Mouse (Mus musculus) embryonic facial prominence, embryonic 15.5 days (tissue): ENCODE results near the gene Mtor. TPM values are rescaled to one million over a fixed set of nuclear protein-coding genes. Genes with fewer than 3 reads are reported as not detected.

Experiments
- ATAC-seq: fragments of 200-750 bp; cut with Nextera tagmentation; 2 replicates; pipeline ENCODE4 v1.8.0; 2017; ENCODE audit warnings: low read depth, moderate TSS enrichment; ENCODE audit not compliant: insufficient number of reproducible peaks, low FRiP score, low TSS enrichment
- H3K27ac ChIP-seq: fragments of 300-500 bp; sonication (generic); replicated peaks from 2 replicates; pipeline ENCODE4 v1.5.1; 2015; ENCODE audit warnings: mild to moderate bottlenecking, inconsistent platforms
- H3K27me3 ChIP-seq: fragments of 300-500 bp; sonication (generic); 2 replicates; pipeline ENCODE4 v1.6.1; 2015; ENCODE audit warnings: inconsistent platforms
- H3K36me3 ChIP-seq: fragments of 300-500 bp; sonication (generic); 2 replicates; pipeline ENCODE4 v1.6.1; 2015; ENCODE audit warnings: mild to moderate bottlenecking, inconsistent platforms
- H3K4me1 ChIP-seq: fragments of 300-500 bp; sonication (generic); 2 replicates; pipeline ENCODE4 v1.6.1; 2015; ENCODE audit warnings: inconsistent platforms
- H3K4me2 ChIP-seq: fragments of 300-500 bp; sonication (generic); replicated peaks from 2 replicates; pipeline ENCODE4 v1.6.1; 2015; ENCODE audit warnings: mild to moderate bottlenecking, inconsistent platforms
- H3K4me3 ChIP-seq: fragments of 300-500 bp; sonication (generic); replicated peaks from 2 replicates; pipeline ENCODE4 v1.5.1; 2015; ENCODE audit warnings: mild to moderate bottlenecking, inconsistent platforms
- H3K9ac ChIP-seq: fragments of 300-500 bp; sonication (generic); 2 replicates; pipeline ENCODE4 v1.6.1; 2015; ENCODE audit warnings: inconsistent platforms
- H3K9me3 ChIP-seq: fragments of 300-500 bp; sonication (generic); replicated peaks from 2 replicates; pipeline ENCODE4 v1.6.1; 2016; ENCODE audit warnings: inconsistent platforms
- WGBS: fragments of 180-500 bp; shearing (Covaris S2); methylation state at CpG from one replicate; pipeline ENCODE4 v1.1.7; 2015; 5-methylcytosine and 5-hydroxymethylcytosine counted together
- polyA plus RNA-seq: library from polyadenylated mRNA; unstranded; fragments of >200 nt; fragmentation: Nextera tagmentation; extraction: Ambion mirVana; gene quantifications from 2 replicates; pipeline ENCODE4 v1.2.1, GENCODE M21; 2015

Mtor gene
- polyA plus RNA-seq, 1 experiment from 2014 or later: 14.9 TPM

GRCm38 (mm10) chr4:148549106-148549505 is 100.7 kb downstream of the Mtor start:
- Histone ChIP-seq H3K4me3 (no peak overlapping the region), H3K36me3 (peaks cover 90% of the 10 kb centered on the region), H3K27ac (no peak overlapping the region), H3K9ac (no peak overlapping the region), H3K4me1 (no peaks in the 10 kb centered on the region), H3K9me3 (no peaks in the 10 kb centered on the region), H3K4me2 (no peak overlapping the region), H3K27me3 (no peaks in the 10 kb centered on the region)
- whole genome bisulfite sequencing: 89% methylated on average over 4 of the region's 4 CpGs
- no peak for ATAC-seq

GRCm38 (mm10) chr4:148557766-148558165 is 109.4 kb downstream of the Mtor start:
- Histone ChIP-seq H3K9me3 (no peaks in the 10 kb centered on the region), H3K4me1 (peaks cover 5% of the 10 kb centered on the region; the same call in 1 of the 2 replicates), H3K27me3 (no peaks in the 10 kb centered on the region), H3K4me3 (peak overlapping the region; percentile 85), H3K9ac (peak overlapping the region; percentile 92), H3K4me2 (peak overlapping the region; percentile 68), H3K27ac (peak overlapping the region; percentile 92), H3K36me3 (peaks cover 68% of the 10 kb centered on the region)
- ATAC-seq: peak; percentile 24; the same call in 1 of the 2 replicates
- WGBS: 24% methylated on average over 6 of the region's 6 CpGs

GRCm38 (mm10) chr4:148558297-148559000 is 110.0 kb downstream of the Mtor start, which contains the start of gene Exosc10:
Exosc10 (plus strand) TSS chr4:148558429.
- Histone ChIP-seq H3K4me1 (peaks cover 5% of the 10 kb centered on the region; the same call in 1 of the 2 replicates), H3K4me2 (peak within 1 kb of the TSS; percentile 68), H3K27ac (peak within 1 kb of the TSS; percentile 92), H3K27me3 (no peaks in the 10 kb centered on the region), H3K36me3 (peaks cover 68% of the 10 kb centered on the region), H3K4me3 (peak within 1 kb of the TSS; percentile 85), H3K9ac (peak within 1 kb of the TSS; percentile 92), H3K9me3 (no peaks in the 10 kb centered on the region)
- WGBS: under 1% methylated on average over 63 of the region's 63 CpGs
- peak; percentile 91 for ATAC-seq

GRCm38 (mm10) chr4:148562676-148563075 is 114.3 kb downstream of the Mtor start:
- Histone ChIP-seq H3K4me3 (no peak overlapping the region), H3K9ac (no peak overlapping the region), H3K27ac (no peak overlapping the region), H3K4me1 (peaks cover 5% of the 10 kb centered on the region; the same call in 1 of the 2 replicates), H3K27me3 (no peaks in the 10 kb centered on the region), H3K36me3 (peaks cover 77% of the 10 kb centered on the region), H3K4me2 (no peak overlapping the region), H3K9me3 (no peaks in the 10 kb centered on the region)
- ATAC-seq: no peak
- 92% methylated on average over 17 of the region's 17 CpGs for WGBS

- no peaks in the 10 kb centered on the region for H3K9me3 ChIP-seq
- no peaks in the 10 kb centered on the region for H3K27me3 ChIP-seq
- no peak overlapping the region for H3K4me2 ChIP-seq
- 91% methylated on average over 12 of the region's 12 CpGs for WGBS
- H3K27ac ChIP-seq: no peak overlapping the region
- peaks cover 5% of the 10 kb centered on the region; the same call in 1 of the 2 replicates for H3K4me1 ChIP-seq
- no peak overlapping the region for H3K9ac ChIP-seq
- no peak overlapping the region for H3K4me3 ChIP-seq
- ATAC-seq: no peak
- H3K36me3 ChIP-seq: peaks cover 86% of the 10 kb centered on the region
Measured at GRCm38 (mm10) chr4:148563595-148563994, 115.2 kb downstream of the Mtor start.

- no peaks in the 10 kb centered on the region for H3K9me3 ChIP-seq
- 85% methylated on average over 10 of the region's 10 CpGs for WGBS
- ATAC-seq: no peak
Measured at GRCm38 (mm10) chr4:148570138-148570537, 121.7 kb downstream of the Mtor start.

GRCm38 (mm10) chr4:148570693-148571295 is 122.4 kb downstream of the Mtor start:
- H3K9ac ChIP-seq: no peak overlapping the region
- H3K27me3 ChIP-seq: no peaks in the 10 kb centered on the region
- no peaks in the 10 kb centered on the region for H3K9me3 ChIP-seq
- H3K36me3 ChIP-seq: peaks cover 98% of the 10 kb centered on the region
- ATAC-seq: no peak
- no peaks in the 10 kb centered on the region for H3K4me1 ChIP-seq
- 94% methylated on average over 9 of the region's 9 CpGs for WGBS
- H3K4me3 ChIP-seq: no peak overlapping the region
- no peak overlapping the region for H3K4me2 ChIP-seq
- H3K27ac ChIP-seq: no peak overlapping the region

More at GRCm38 (mm10) chr4:148570138-148570537, 121.7 kb downstream of the Mtor start:
- Histone ChIP-seq H3K4me3 (no peak overlapping the region), H3K9ac (no peak overlapping the region), H3K27me3 (no peaks in the 10 kb centered on the region), H3K4me1 (no peaks in the 10 kb centered on the region), H3K36me3 (peaks cover 98% of the 10 kb centered on the region), H3K4me2 (no peak overlapping the region), H3K27ac (no peak overlapping the region)

- Histone ChIP-seq H3K27ac (no peak overlapping the region), H3K4me3 (no peak overlapping the region)
Measured at GRCm38 (mm10) chr4:148573222-148573621, 124.8 kb downstream of the Mtor start.

GRCm38 (mm10) chr4:148580765-148581164 is 132.4 kb downstream of the Mtor start:
- Histone ChIP-seq H3K27ac (no peak overlapping the region), H3K4me2 (no peak overlapping the region), H3K36me3 (peaks cover 73% of the 10 kb centered on the region), H3K4me1 (no peaks in the 10 kb centered on the region), H3K9ac (no peak overlapping the region), H3K27me3 (no peaks in the 10 kb centered on the region), H3K9me3 (no peaks in the 10 kb centered on the region), H3K4me3 (no peak overlapping the region)
- no peak for ATAC-seq
- WGBS: 88% methylated on average over 9 of the region's 9 CpGs

More at GRCm38 (mm10) chr4:148573222-148573621, 124.8 kb downstream of the Mtor start:
- H3K36me3 ChIP-seq: peaks cover 97% of the 10 kb centered on the region
- no peaks in the 10 kb centered on the region for H3K9me3 ChIP-seq
- WGBS: 82% methylated on average over 7 of the region's 7 CpGs
- H3K27me3 ChIP-seq: no peaks in the 10 kb centered on the region
- H3K9ac ChIP-seq: no peak overlapping the region
- no peak overlapping the region for H3K4me2 ChIP-seq
- ATAC-seq: no peak
- H3K4me1 ChIP-seq: no peaks in the 10 kb centered on the region

- Histone ChIP-seq H3K9me3 (no peaks in the 10 kb centered on the region), H3K36me3 (peaks cover 67% of the 10 kb centered on the region), H3K27me3 (no peaks in the 10 kb centered on the region), H3K9ac (no peak overlapping the region), H3K4me3 (no peak overlapping the region), H3K4me1 (no peaks in the 10 kb centered on the region), H3K4me2 (no peak overlapping the region), H3K27ac (no peak overlapping the region)
- WGBS: 91% methylated on average over 5 of the region's 5 CpGs
- no peak for ATAC-seq
Measured at GRCm38 (mm10) chr4:148581422-148581821, 133.0 kb downstream of the Mtor start.

- WGBS: 69% methylated on average over 4 of the region's 4 CpGs
- no peaks in the 10 kb centered on the region for H3K9me3 ChIP-seq
- peaks cover 49% of the 10 kb centered on the region for H3K36me3 ChIP-seq
Measured at GRCm38 (mm10) chr4:148583257-148583656, 134.8 kb downstream of the Mtor start.

More at GRCm38 (mm10) chr4:148583257-148583656, 134.8 kb downstream of the Mtor start:
- Histone ChIP-seq H3K9ac (no peak overlapping the region), H3K27me3 (no peaks in the 10 kb centered on the region), H3K27ac (no peak overlapping the region), H3K4me2 (no peak overlapping the region), H3K4me1 (no peaks in the 10 kb centered on the region), H3K4me3 (no peak overlapping the region)
- ATAC-seq: no peak
